Mouse (Mus musculus) telencephalon, adult 2 months (tissue): ENCODE measurements at regions not wholly inside any gene's neighbourhood (a gene's known extent, or its start where the extent isn't known, plus 50 kb on each side); places are given as distances from the start of the nearest gene placed in this dataset.

ENCODE experiments used
- DNase-seq: peaks from one replicate; pipeline ENCODE4 v3.0.0-alpha.2; 2011; ENCODE audit warnings: low read depth, low spot score

DNA sequence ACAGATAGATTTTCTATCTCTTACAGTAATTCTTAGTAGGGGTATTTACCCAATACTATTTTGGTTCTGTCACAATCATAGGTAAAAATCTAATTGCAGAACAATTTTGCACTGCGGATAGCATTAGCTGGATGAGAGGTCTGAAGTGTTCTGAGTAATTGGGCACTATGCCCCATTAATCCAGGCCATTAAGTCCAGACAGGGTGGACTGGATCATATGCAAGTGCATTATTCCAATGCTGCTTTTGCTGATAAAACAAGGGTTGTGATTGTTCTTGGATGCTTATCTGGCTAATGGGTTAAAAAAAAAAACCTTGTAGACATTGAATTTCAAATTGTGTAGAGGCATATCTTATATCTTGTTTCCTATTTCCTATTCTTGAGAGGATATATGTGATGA lies 1732.6 kb upstream of the Gm6569 start:
- no peak for DNase-seq

DNA sequence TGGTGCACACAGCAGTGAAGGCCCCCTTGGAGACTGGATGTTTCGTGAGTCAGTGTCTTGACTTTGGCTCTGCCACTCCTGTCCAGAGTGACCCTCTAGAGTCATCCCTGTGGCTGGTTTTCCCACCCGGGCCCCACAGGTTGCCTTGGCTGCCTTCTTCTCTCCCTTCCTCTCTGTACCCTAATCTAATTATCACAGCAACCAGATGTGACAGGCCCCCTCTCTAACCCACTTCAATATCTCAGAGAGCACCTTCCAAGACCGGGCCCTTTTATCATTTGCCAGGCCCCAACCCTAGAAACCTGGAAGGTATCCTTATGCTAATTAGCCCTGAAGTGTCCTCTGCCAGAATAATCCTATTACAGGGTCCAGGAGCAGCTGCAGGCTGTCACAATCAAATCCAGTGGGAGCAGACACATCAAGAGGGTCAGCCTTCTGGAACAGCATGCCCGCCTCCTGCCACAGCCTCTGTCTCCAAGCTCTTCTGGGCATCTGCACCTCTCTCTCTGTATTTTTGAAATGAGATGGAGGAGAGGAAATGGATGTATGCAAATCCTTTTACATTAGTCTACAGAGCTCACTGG lies 1728.4 kb upstream of the Gm6569 start:
- no peak for DNase-seq

DNA sequence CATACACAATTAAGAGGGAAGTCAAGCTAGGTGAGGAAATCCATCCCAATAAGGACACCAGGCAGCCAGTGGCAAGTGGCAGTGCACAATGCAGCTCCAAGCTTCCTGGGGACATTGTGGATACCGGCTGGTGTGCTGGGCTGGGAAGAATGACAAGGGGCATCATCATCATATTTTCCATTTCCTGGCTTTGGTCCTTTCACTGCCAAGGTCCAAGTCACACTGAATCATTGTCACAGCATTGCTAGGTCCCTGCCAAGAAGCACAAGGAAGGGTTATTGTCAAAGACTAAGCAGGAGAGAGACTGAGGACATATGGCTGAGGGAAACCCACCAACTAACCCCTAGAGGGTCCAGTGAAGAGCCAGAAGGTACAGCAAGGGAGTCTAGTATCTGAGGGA lies 1723.8 kb upstream of the Gm6569 start:
- no peak for DNase-seq

- DNase-seq = no peak
Observed at GRCm38 (mm10) chr15:72116772-72117171, 1717.6 kb upstream of the Gm6569 start.

DNA sequence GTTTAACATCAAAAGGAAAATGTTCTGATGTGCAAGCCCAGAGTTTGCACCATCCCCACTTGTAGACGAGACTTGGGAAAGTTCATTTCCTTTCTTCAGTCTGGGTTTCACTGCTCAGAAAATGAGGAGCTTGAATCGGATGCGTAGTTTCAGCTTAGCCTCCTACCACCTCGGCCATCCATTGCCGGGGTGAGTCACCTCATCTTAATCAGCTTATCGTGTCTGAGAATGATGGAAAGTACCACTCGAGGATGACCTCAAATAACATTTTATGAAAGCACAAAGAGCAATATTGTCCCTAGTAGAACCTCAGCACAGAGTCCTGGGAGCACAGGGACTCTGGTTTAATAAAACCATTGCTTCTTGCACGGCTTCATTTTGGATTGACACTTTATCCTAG lies 1700.1 kb upstream of the Gm6569 start:
- no peak for DNase-seq

- no peak for DNase-seq
Observed at GRCm38 (mm10) chr15:72135992-72136617, 1698.3 kb upstream of the Gm6569 start.

DNA sequence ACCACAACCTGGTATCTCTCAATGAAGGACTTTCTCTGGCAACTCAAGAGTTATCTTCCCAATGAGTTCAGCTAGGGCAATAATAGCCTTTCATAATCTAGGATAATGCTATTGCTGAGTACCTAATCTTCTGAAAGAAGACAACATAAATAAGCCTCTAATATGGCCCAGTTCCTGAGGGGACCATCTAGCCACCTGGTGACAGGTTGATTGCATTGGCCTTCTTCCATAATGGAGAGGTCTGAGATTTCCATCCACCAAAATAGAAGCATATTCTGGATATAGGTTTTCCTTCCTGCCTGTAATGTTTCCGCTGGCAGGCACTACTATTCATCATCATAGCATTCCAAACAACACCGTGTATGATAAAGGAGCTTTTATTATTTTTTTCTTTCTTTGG lies 1694.2 kb upstream of the Gm6569 start:
- DNase-seq = no peak

GRCm38 (mm10) chr15:72150581-72150980 lies 1683.8 kb upstream of the Gm6569 start:
- DNase-seq = peak; percentile 26

- no peak for DNase-seq
Observed at GRCm38 (mm10) chr15:72158505-72158904, 1675.9 kb upstream of the Gm6569 start.

DNA sequence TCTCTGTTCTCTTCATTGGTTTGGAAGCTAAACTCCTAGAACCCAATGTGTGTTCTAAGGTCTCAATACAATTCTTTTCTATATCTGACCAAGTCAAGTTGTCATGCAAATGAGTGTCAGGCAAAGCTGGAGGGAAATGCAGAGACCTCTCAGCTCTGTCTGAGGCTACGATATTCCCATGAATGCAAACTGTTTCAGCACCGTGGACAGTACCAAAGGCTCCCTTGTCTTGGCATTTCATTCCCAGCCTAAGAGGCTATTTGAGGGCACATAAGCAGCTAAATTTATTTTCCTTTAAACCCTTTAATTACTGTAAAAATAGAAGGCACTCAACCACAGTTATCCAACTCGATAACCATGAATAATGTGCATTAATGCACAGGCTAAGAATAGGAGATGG lies 1633.5 kb upstream of the Gm6569 start:
- no peak for DNase-seq

DNA sequence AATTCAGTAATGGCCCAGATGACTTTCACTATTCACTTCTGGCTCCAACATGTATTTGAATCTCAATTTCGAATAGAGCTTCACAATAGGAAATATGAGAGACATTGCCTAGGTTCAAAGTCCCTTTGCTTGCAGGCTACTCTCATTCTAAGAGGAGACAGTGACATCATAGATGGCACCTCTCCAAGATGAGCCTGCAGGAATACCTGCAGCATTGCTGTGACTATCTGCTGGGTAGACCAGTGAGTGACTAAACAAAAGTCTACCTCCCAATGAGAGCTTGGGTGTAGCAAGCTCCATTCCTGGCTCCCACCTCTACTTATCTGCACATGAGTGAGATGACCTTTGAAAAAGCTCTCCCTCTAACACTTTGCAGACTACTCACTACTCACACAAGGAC lies 1632.6 kb upstream of the Gm6569 start:
- DNase-seq = no peak

- DNase-seq = no peak
Observed at GRCm38 (mm10) chr15:72205240-72205799, 1629.0 kb upstream of the Gm6569 start.

DNA sequence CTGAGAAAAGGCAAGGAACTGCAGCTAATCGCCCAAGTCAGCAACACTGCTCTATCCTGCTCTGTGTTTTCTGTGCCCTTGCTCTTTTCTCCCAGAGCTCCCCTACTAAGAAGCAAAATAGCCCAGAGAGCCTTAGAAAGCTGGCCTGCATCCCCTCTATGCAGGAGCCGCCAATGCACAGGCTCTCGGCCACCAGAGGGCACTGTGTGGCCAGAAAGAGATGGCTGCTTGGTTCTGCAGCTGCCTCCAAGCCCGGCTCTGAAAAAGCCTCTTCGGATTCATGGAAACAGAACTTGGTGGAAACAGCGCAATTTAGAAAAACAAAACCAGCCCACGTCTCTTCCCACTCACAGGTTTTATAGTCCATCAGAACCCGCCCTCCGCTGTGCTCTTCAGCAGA lies 1628.4 kb upstream of the Gm6569 start:
- peak; percentile 80 for DNase-seq

- no peak for DNase-seq
Observed at GRCm38 (mm10) chr15:72207589-72207988, 1626.8 kb upstream of the Gm6569 start.

DNA sequence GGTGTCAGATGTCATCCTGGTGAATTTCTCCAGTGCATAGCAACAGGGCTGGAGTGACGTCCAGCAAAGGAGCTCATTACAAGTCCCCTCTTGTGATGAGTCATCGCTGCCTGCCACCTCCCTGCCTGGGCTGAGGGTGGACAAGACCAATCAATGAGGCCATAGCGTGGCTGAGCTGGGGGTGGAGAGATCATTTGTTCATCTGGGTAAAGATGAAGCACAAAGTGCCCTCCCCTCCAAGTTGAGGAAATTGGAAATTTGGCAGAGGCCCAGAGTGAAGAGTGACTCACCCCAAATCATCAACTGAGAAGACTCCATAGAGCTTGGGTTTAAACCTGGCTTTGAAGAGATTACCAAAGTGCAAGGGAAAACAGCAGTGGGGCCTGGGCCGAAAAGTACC lies 1626.3 kb upstream of the Gm6569 start:
- no peak for DNase-seq

- no peak for DNase-seq
Observed at GRCm38 (mm10) chr15:72208973-72209372, 1625.4 kb upstream of the Gm6569 start.

DNA sequence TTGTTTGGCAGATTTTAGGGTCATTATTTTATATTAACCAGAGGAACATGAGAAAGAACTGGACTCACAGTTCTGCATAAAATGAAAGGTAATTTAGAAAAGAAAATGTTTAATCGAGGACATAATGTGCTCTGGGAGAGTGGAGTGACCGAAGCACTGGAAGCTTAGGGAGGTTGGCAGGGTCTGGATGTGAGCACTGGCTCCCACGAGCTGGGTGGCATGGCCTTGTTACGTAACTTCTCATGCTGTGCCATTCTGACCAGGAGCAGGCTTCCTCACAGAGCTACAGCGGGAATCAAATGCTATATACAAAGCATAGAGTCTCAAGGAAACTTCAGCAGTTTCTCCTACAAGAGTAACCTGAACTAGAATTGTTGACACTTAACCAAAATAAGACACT lies 1616.6 kb upstream of the Gm6569 start:
- no peak for DNase-seq

DNA sequence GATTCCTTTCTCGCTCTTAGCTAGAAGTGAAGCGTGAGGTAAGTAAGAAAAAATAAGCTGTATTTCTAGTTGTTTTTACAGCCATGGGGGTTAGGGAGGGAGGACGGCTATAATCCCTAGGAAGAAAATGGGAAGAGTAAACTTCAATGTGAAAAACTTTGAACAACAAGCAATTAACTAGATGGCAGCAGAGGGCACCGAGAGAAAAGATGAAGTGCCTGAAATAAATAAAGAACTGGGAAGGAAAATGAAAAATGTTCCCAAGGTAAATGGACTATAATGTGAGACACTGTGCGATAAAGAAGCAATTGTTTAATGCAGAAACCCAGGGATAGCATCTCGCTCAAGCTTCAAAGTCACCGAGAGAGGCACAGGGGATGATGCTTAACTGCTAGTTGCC lies 1614.4 kb upstream of the Gm6569 start:
- no peak for DNase-seq

- DNase-seq = no peak
Observed at GRCm38 (mm10) chr15:72220786-72221185, 1613.6 kb upstream of the Gm6569 start.

DNA sequence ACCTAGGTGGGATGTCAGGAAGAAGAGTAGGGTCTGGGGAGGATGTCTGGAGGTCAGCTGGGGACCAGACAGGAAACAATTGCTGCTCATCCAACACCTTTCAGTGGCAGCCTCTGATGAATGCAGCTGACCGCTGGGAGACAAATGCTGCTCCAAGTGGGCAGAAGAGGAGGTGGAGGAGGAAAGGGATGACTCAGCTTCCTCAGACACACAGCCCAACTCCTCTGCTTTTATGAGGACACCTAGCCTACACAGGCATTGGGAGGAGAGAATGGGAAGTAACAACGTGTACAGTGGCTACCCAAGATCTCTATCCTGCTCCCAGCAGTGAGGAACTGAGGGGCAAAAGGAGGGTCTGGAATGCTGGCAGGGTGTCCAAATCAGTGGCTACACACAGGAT lies 1602.0 kb upstream of the Gm6569 start:
- DNase-seq = peak; percentile 32

DNA sequence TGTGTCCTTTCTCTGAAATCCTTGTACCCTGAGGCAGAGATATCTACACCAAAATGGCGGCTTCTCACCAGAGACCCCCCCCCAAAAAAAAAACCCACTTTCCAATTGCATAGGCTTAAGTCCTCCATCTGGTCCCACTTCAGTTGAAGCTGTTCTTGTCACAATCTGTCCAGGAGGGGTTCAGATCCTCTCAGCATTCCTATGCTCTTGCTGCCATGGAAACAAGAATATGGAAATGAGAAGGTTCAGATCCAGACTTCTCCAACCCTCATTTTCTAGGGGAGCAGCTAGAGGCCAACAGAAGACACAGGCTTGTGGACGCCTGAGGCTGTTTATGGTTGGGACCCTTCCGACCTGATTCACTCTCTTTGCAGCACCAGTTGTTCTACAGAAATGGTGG lies 1569.7 kb upstream of the Gm6569 start:
- DNase-seq = no peak

DNA sequence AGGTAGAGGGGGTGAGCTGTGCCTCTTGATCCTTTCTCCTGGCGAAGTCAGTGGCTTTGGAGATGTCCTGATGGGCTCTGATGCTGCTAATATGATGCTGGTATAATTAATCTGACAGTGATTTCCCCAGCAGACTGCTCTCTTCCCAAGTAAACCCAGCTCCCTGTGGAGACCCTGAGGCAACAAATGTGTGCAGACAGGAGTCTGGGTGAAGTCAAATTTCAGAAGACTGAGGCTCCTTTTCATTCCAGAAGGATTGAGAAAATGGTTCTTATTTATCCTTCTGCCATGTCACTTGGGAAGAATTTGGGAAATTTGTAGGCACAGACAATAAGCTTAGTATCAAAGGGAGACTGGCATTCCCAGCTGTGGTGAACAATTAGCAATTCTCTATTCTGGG lies 1550.5 kb upstream of the Gm6569 start:
- no peak for DNase-seq

DNA sequence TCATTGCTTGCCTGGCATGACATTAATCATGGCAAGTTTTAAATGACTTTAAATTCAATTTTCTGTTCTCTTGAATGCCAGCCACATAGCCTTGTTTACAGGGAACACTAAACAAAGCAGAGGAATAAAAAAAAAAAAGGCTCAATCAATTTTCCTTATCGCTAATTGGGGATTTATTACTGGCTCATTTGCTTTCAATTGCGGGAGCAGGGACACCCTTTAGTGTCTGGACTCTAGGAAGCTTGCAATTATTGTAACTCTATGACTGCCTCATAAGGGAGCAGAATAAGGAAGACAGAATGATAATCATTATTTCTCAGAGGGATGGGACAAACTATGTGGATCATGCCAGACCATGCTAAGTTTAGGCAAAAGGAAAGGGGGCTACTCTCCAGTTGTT lies 1537.7 kb upstream of the Gm6569 start:
- no peak for DNase-seq

DNA sequence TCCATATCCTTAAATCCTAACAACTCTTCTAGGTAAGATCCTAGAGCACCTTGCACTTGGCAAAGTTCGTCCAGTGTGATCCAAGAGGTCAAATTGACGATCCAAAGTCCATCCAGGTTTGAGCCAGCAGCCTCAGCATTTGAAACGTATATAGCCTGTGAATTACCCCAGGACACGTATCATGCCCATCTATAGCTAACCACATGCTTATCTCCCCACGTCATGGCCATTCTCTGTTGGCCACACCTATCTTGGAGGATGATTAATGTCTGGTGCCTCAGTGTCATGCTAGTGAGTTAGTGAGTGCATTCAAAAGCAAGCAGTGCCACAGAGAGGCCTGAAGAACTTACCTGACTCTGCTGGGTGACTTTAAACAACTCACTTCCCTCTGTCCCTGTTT lies 1521.9 kb upstream of the Gm6569 start:
- no peak for DNase-seq
